Mouse (Mus musculus) telencephalon, adult 2 months (tissue): ENCODE results near the gene Xpo6.

Experiments
- DNase-seq: peaks from one replicate; pipeline ENCODE4 v3.0.0-alpha.2; 2011; ENCODE audit warnings: low read depth, low spot score

Xpo6 gene

DNA sequence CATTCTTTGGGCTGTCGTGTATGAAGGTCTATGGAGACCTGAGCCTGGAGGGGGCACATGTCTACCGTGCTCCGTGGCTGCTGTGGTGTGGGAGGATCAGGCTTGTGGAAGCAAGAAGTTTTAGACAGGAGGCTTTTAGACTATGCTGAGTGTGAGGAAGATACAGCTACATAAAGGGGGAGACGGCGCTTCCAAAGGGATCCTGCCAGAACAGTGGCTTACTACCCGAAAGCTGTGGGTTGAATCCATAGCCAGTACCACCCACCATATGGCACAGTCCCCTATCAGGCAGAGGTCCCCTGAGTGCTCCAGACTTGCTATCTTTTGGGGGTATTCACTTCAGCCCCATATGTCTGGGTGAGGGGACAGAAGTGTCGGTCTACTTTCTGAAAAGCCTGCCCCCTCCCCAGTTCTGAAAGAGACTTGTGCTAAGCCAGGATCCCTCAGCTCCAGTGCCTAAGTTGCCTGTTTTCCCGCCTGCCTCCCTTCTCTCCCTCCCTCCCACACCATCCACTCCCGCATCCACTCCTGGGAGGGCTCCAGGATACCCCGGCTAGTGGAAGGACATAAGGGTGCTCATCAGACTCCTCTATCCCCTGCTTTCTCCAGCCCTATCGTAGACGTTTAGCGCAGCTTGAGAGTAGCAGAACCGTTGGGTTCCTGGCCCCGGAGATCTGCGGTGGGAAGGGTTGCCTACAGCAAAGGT is 119.2 kb downstream of the Xpo6 start:
- DNase-seq = peak; percentile 50

DNA sequence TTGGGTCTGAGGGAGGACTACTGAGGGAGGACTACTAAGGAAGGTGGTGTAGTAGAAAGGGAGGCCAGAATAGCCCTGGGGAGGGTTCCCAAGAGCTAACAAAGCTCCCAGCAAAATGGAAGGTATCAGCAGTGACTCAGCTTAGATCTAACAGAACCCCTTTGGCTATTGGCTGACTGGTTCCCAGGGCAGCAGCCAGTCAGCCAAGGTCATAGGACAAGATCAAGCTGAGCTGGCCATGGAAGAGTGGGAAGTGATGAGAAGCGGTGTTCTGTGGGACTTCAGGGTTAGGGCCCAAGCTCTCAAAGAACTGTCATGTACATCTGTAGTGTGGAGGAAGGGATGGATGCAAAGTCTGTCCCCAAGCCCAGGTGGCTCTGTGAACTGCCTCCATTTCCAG is 123.4 kb downstream of the Xpo6 start:
- no peak for DNase-seq

DNA sequence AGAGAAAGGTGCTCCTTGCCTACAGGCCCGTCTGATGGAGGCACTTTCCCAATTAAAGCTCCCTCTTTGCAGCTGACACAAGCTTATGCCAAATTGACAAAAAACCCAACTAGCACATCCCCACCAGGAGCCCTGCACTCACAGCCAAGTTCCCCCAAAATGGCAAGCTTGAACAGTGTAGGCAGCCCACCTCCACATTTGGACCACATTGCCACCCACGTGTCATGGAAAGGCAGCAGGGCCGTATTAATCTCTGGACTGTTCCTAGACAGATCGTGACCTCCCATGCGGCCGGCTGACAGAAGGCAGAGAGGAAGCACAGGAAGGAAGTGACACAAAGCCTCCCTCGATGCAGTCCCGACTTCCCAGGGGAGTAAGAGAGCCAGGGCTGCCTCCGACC is 125.2 kb downstream of the Xpo6 start:
- no peak for DNase-seq

DNA sequence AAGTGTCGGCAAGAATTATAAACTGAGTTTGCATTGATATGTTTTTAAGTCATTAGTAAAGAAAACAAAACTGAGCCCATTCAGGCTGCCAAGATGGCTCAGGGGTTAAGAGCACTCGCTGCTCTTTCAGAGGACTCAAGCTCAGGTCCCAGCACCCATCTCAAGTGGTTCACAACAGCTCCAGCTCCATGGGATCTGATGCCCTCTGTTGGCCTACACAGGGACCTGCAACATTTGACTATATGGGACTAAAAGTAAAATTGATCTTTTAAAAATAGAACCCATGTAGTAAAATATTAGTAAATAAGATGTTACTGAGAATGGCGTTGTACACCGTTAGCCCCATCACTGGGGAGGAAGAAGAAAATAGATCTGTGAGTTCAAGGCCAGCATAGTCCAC is 130.0 kb downstream of the Xpo6 start:
- DNase-seq = no peak

DNA sequence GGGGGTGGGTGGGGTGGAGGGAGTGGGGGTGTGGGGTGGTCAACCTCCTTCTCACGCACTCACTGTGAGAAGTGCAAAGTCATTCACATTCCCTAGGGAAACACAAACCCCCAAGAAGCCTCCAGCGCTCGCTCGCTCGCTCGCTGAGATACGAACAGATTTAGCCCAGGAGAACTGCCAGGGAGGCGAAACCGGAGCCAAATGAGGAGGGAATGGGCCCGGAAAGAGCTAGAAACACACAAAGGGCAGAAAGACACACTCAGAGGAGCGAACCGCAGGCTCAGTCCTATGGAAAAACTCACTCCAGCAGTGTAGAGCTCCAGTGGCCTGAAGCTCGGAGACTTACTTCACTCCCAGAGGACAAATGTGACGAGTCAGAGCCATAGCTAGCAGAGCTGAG is 133.5 kb downstream of the Xpo6 start:
- DNase-seq = peak; percentile 53

DNA sequence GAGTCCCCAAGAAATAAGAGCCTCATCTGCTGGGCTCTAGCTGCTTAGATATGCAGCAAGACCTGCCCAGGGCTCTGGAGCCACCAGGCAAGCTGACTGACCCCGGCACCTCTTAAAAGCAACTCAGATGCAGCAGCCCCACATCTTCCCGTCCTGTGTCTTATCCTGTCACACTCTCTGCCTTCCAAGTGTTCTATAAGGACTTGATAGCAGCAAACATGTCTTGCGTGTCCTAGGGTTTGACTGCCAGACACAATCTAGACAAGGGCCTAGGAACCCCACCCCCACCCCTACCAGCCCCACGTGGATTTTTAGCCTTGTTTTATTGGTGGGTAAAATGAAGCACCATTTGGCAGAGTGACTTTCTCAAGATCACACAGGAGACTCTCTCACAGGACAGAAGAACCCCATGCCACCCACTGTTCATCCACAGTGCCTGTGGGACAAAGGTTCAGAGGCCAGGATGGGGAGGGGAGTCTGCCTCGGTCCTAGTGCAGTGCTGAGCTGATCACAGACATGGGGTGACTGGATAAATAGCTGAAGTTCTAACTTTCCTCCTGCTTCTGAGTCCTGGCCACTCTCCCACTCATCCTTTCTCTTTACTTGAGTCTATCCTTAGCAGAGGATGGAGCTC is 134.9 kb downstream of the Xpo6 start:
- DNase-seq = no peak

DNA sequence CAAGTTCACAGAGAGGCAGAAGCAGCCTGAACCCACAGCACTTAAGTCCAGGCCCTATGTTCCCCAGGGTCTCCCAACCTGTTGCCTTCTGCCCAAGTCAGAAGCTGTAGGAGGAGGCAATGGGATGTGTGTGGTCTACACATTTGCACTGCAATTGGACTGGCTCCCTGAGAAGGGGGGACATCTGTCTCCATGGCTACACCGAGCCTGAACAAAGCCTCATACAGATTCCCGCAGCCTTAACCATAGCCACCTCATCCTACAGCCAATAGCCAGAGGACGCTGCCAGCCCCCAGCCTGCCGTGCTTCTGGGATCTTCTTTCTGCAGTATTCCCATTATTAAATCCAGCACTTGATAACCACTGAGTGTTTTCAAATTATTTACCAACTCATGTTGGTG is 138.1 kb downstream of the Xpo6 start:
- DNase-seq = no peak

DNA sequence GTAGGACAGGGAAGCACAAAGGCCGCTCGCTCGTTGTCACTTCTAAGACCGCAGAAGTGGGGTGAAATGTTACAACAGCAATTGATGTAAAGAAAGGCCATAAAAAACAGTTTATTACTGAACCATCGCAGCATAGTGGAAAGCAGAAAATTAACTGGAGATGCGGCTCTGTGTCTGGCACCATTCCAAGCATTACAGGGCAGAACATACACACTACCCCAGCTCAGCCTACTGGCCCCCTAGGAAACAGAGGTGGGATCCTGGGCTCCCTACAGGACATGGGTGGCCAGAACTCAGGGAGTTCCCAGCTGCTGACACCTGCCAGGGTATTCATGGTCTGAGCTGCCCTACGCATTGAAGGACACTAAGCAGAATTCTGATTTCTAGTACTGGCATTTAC is 141.4 kb downstream of the Xpo6 start:
- no peak for DNase-seq

DNA sequence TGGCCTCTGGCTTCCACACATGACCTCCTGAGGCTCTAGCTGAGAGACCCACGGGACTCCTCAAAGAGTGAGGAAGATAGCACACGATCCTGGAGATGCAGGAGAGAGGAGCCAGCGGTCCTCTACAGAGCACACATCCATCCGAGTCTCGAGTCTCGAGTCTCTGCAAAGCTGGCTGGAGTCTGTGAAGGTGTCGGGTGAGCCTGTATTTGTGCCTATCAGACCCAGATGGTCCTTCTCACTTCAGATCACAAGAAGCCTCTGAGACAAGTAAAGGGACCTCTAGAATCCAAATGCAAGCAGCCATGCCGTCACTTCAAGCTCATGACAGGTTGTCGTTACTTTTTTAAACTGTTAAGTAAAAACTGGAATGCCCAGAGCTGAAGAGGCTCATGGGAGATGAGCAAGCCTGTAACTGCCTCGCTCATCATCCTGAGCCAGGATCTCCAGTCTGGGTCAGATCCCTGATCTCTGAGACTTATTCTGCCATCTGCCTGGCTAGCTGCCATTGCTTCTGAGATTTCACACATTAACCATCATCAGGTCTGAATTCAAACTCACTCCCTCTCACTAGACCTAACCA is 142.9 kb downstream of the Xpo6 start:
- no peak for DNase-seq

DNA sequence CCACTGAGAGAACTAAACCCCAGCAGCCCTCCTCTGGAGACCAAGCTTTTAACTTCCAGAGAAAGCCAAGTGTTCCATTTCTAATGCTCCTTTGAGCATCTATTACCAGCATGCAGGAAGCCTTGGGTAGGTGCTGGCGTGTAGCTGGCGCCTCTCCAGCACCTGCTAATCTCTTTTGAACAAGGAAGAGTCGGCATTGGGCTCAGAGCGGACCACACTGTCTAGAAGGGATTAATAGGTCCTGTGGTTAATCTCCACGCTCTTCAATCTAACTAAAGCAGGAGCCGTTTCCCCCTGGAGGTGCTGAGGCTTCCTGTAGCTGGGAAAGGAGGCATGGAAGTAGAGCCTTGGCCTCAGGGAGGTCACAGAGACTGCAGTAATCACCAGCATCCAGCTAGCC is 145.7 kb downstream of the Xpo6 start:
- DNase-seq = no peak

DNA sequence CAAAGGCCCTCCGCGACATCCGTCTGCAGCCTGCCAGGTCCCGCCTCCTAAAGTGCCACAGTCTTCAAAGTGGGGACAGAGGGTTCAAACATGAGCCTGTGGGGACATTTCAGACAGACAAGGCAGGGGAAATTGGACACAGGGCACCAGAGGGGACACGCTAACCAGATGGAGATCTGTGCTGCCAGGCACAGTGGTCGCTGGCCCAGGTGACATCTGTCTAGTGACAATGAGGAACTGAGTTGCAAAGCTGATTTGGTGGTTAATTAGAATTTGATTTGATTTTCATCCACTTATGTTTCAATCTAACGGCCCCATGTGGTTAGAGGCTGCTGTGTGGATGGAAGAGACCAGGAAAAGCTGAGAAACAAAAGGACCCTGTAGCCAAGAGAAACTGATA is 146.7 kb downstream of the Xpo6 start:
- no peak for DNase-seq

DNA sequence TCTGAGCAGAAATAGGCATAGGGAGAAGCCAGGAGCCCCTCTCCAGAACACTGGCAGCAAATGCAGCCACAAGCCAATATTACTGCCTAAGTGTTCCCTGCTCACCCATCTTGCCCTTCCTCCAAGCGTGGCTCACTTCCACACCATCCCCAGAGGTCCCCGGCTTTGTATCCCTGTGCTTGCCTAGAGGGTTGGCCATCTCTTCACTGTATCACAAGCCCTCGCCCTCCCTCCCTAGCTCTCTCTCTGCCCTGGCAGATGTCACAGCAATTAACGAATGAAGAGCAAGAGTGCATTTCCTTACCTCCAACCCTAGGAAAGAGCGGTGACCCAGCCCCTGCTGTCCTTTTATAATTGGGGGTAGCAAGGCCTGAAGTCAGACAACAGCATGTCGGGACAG is 148.4 kb downstream of the Xpo6 start:
- DNase-seq = no peak
